Mouse (Mus musculus) liver, postnatal 0 days (tissue): ENCODE data around the gene Aatk. TPM values are rescaled to one million over a fixed set of nuclear protein-coding genes. Genes with fewer than 3 reads are reported as not detected.
A peak's percentile ranks its signal among the peaks of the same experiment; 100 is the strongest.

ENCODE experiments used
- ATAC-seq: fragments of 200-750 bp; cut with Nextera tagmentation; 2 replicates; pipeline ENCODE4 v1.8.0; 2017; ENCODE audit warnings: mild to moderate bottlenecking, moderate library complexity
- DNase-seq: peaks from one replicate; pipeline ENCODE4 v3.0.0-alpha.2; 2016
- H3K27ac ChIP-seq: fragments of 300-500 bp; sonication (generic); 2 replicates; pipeline ENCODE4 v1.5.1; 2014; ENCODE audit warnings: antibody characterized with exemption, moderate library complexity, mild to moderate bottlenecking, low read depth
- H3K27me3 ChIP-seq: fragments of 300-500 bp; sonication (generic); 2 replicates; pipeline ENCODE4 v1.6.1; 2014; ENCODE audit warnings: low read length, control low read depth, mixed read lengths; ENCODE audit not compliant: insufficient read depth
- H3K36me3 ChIP-seq: fragments of 300-500 bp; sonication (generic); replicated peaks from 2 replicates; pipeline ENCODE4 v1.6.1; 2014; ENCODE audit warnings: mild to moderate bottlenecking, control low read depth, low read length, moderate library complexity, mixed read lengths; ENCODE audit not compliant: insufficient read depth
- H3K4me1 ChIP-seq: fragments of 300-500 bp; sonication (generic); 2 replicates; pipeline ENCODE4 v1.6.1; 2014; ENCODE audit warnings: antibody characterized with exemption, mild to moderate bottlenecking, control low read depth; ENCODE audit not compliant: insufficient read depth
- H3K4me2 ChIP-seq: fragments of 300-500 bp; sonication (generic); 2 replicates; pipeline ENCODE4 v1.6.1; 2014; ENCODE audit warnings: low read depth, mild to moderate bottlenecking, low read length, moderate library complexity, mixed read lengths
- H3K4me3 ChIP-seq: fragments of 300-500 bp; sonication (generic); 2 replicates; pipeline ENCODE4 v1.5.1; 2014; ENCODE audit warnings: low read depth, low read length
- H3K9ac ChIP-seq: fragments of 300-500 bp; sonication (generic); replicated peaks from 2 replicates; pipeline ENCODE4 v1.6.1; 2014; ENCODE audit warnings: mild to moderate bottlenecking, moderate library complexity
- H3K9me3 ChIP-seq: fragments of 300-500 bp; sonication (generic); 2 replicates; pipeline ENCODE4 v1.6.1; 2016; ENCODE audit warnings: mild to moderate bottlenecking, control low read depth, low read length, mixed read lengths
- CTCF ChIP-seq: sonication (generic); IDR thresholded peaks from 2 replicates; pipeline ENCODE4 v1.5.1; 2016; ENCODE audit warnings: antibody characterized with exemption, low read depth
- EP300 ChIP-seq: IDR thresholded peaks from 2 replicates; pipeline ENCODE4 v1.6.1; 2016; ENCODE audit warnings: antibody characterized with exemption, low read depth, mild to moderate bottlenecking
- WGBS: fragments of 180-500 bp; shearing (Covaris S2); extraction: QIAGEN DNeasy Blood & Tissue Kit; methylation state at CpG from one replicate; pipeline ENCODE4 v1.1.7; 2014; ENCODE audit not compliant: insufficient replicate concordance; 5-methylcytosine and 5-hydroxymethylcytosine counted together
- polyA plus RNA-seq: library from polyadenylated mRNA; unstranded; fragments of >200 nt; fragmentation: Nextera tagmentation; extraction: Ambion mirVana; gene quantifications from 2 replicates; pipeline ENCODE4 v1.2.1, GENCODE M21; 2015

Aatk gene
- polyA plus RNA-seq, 1 experiment from 2014 or later: 0.89 TPM

DNA sequence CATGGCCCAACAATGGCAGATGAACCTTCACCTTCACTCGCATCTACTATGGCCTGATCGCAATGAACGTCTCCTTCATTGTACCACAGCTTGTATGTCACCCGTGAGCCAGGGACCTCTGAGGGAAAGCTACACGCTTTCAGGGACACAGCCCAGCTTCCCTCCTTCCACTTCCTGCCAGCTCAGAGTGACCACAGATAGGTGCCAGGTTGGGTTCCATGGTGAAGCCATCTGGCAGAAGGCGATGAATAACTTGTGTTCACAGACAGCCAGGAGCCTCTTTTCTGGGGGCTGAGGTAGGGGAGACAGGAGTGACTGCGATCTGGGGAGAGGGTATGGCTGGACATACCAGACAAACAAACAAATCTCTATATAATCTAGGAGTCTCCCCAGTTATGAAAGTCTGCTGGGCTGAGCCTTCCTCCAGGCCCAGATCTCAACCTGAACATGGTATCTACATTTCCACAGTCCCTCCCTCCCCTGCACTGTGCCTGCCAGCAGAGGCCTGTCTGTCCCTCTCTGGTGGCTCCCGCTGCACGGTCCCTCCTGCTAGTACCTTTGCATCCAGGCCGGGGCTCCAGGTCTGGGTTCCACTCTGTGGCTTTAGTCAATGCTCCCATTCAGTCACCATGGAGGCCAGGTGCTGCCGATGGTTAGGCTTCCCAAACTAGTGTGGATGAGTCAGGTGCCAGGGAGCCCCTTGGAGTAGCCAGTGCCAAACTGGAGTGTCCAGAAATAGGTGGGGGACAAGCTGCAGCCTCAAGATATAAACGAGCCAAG, 9.2 kb upstream of the Aatk start:
- no peaks in the 10 kb centered on the region for H3K9me3 ChIP-seq
- H3K4me1 ChIP-seq: no peaks in the 10 kb centered on the region
- TF ChIP-seq CTCF (no peak), EP300 (no peak)
- no peaks in the 10 kb centered on the region for H3K36me3 ChIP-seq
- no peak overlapping the region for H3K9ac ChIP-seq
- no peak overlapping the region for H3K4me2 ChIP-seq
- H3K27me3 ChIP-seq: no peaks in the 10 kb centered on the region
- DNase-seq (no peak), ATAC-seq (no peak)
- WGBS: 76% methylated on average over 12 of the region's 12 CpGs
- H3K4me3 ChIP-seq: no peak overlapping the region
- no peak overlapping the region for H3K27ac ChIP-seq

DNA sequence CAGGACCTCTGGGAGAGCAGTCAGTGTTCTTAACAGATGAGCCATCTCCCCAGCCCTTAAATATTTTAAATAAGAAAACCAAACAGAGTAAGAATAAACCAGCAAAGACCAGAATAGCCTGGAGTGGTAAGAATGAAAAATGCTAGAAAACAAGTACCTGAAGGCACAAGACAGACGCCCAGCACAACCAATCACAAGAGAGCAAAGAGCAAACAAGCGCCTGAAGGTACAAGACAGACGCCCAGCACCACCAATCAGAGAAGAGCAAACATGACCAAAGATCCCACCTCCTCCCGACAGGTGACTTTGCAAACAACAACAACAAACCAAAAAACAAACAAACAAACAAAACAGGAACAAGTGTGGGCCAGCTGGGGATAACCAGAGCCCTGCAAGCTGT, 6.9 kb upstream of the Aatk start:
- Histone ChIP-seq H3K4me2 (no peak overlapping the region), H3K9ac (no peak overlapping the region), H3K9me3 (no peaks in the 10 kb centered on the region), H3K4me1 (no peaks in the 10 kb centered on the region), H3K36me3 (no peaks in the 10 kb centered on the region), H3K27ac (no peak overlapping the region), H3K27me3 (peaks cover 2% of the 10 kb centered on the region; the same call in 1 of the 2 replicates), H3K4me3 (no peak overlapping the region)
- 74% methylated on average over 4 of the region's 4 CpGs for WGBS
- ATAC-seq (no peak), DNase-seq (no peak)
- TF ChIP-seq EP300 (no peak), CTCF (no peak)

DNA sequence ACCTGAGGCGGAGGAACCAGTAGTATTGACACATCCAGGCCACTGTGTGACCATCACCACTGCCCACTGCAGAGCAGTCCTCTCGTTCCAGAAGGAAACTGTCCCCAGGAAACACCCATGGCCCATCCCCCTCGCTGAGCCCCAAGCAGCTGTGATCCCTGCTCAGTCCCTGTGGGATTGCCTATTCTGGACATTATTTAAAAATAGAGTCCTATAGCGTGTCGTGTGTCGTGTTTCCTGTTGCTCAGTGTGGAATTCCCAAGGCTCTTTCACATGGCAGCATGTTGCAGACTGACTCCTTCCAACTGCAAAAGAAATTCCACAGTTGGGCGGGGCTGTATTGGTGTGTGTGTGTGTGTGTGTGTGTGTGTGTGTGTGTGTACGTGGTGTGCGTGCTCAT, 5.3 kb upstream of the Aatk start:
- Histone ChIP-seq H3K36me3 (no peaks in the 10 kb centered on the region), H3K4me3 (no peak overlapping the region), H3K9me3 (no peaks in the 10 kb centered on the region), H3K9ac (no peak overlapping the region), H3K4me2 (no peak overlapping the region), H3K27me3 (peaks cover 18% of the 10 kb centered on the region), H3K4me1 (peaks cover 4% of the 10 kb centered on the region; the same call in 1 of the 2 replicates), H3K27ac (no peak overlapping the region)
- ATAC-seq (no peak), DNase-seq (no peak)
- TF ChIP-seq CTCF: no peak
- TF ChIP-seq EP300: no peak
- WGBS: 64% methylated on average over 9 of the region's 9 CpGs

- Histone ChIP-seq H3K9ac (no peak overlapping the region), H3K4me3 (no peak overlapping the region), H3K4me2 (no peak overlapping the region), H3K9me3 (no peaks in the 10 kb centered on the region), H3K4me1 (peaks cover 6% of the 10 kb centered on the region; the same call in 1 of the 2 replicates), H3K36me3 (no peaks in the 10 kb centered on the region), H3K27ac (no peak overlapping the region), H3K27me3 (peaks cover 28% of the 10 kb centered on the region)
- TF ChIP-seq EP300 (no peak), CTCF (no peak)
- ATAC-seq: no peak; the same call in 1 of the 2 replicates
- DNase-seq: no peak
- WGBS: 44% methylated on average over 14 of the region's 14 CpGs
These were observed 4.3 kb upstream of the Aatk start for GRCm38 (mm10) chr11:120051124-120051811.

GRCm38 (mm10) chr11:120049067-120049466, 2.1 kb upstream of the Aatk start:
- peaks cover 37% of the 10 kb centered on the region for H3K27me3 ChIP-seq

DNA sequence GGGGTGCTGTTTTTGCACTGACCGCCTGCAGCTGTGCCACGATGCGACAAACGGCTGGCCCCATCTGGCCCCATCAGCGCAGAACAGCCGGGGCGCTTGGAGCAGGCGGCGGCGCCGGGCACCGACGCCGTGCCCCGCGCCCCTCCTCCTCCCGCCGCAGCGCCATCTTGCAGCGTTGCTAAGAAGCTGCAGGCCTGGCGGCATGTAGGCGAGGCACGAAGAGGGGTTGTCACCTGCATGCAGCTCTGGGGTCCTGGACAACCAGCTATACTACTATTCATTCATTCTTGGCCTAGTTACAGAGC, 1.2 kb upstream of the Aatk start:
- Histone ChIP-seq H3K4me3 (0 out of 2 replicates have a peak overlapping the region, but pooled peaks have one; percentile 3), H3K4me1 (peaks cover 6% of the 10 kb centered on the region; the same call in 1 of the 2 replicates), H3K4me2 (0 out of 2 replicates have a peak overlapping the region, but pooled peaks have one; percentile 4), H3K36me3 (no peaks in the 10 kb centered on the region), H3K9me3 (no peaks in the 10 kb centered on the region), H3K9ac (no peak overlapping the region), H3K27ac (no peak overlapping the region), H3K27me3 (peaks cover 37% of the 10 kb centered on the region)
- DNase-seq: no peak
- WGBS: 7% methylated on average over 21 of the region's 23 CpGs
- TF ChIP-seq CTCF (0 out of 2 replicates have a peak, but pooled peaks have one; percentile 25), EP300 (no peak)
- no peak for ATAC-seq

More at GRCm38 (mm10) chr11:120049067-120049466, 2.1 kb upstream of the Aatk start:
- no peak for ATAC-seq
- no peaks in the 10 kb centered on the region for H3K9me3 ChIP-seq
- no peak overlapping the region for H3K4me2 ChIP-seq
- H3K4me1 ChIP-seq: peaks cover 6% of the 10 kb centered on the region; the same call in 1 of the 2 replicates
- 75% methylated on average over 8 of the region's 8 CpGs for WGBS
- TF ChIP-seq CTCF: no peak
- no peaks in the 10 kb centered on the region for H3K36me3 ChIP-seq
- DNase-seq: no peak
- no peak overlapping the region for H3K4me3 ChIP-seq
- H3K27ac ChIP-seq: no peak overlapping the region
- H3K9ac ChIP-seq: no peak overlapping the region
